Mouse (Mus musculus) embryonic fibroblast, embryonic 13.5 days (primary cell): ENCODE results near the gene Hmmr.

Source experiments
- CTCF ChIP-seq: IDR thresholded peaks from 2 replicates; pipeline ENCODE4 v1.5.1; 2011; ENCODE audit warnings: mild to moderate bottlenecking, control low read depth, low read length, moderate library complexity, borderline replicate concordance; ENCODE audit not compliant: insufficient read depth
- POLR2A ChIP-seq: IDR thresholded peaks from 2 replicates; pipeline ENCODE4 v1.6.1; 2011; ENCODE audit warnings: low read depth, mild to moderate bottlenecking, control low read depth, low read length, moderate library complexity

GRCm38 (mm10) chr11:40715524-40715923, 17.7 kb downstream of the Hmmr start:
- no peak for TF ChIP-seq CTCF
- no peak for TF ChIP-seq POLR2A
